Mouse (Mus musculus) T-cell, adult 2 months (primary cell): ENCODE measurements around the gene Nrip1.
A peak's percentile ranks its signal among the peaks of the same experiment; 100 is the strongest.

Experiments used
- DNase-seq: peaks from one replicate; pipeline ENCODE4 v3.0.0; 2022; ENCODE audit warnings: low spot score

Nrip1 gene

DNA sequence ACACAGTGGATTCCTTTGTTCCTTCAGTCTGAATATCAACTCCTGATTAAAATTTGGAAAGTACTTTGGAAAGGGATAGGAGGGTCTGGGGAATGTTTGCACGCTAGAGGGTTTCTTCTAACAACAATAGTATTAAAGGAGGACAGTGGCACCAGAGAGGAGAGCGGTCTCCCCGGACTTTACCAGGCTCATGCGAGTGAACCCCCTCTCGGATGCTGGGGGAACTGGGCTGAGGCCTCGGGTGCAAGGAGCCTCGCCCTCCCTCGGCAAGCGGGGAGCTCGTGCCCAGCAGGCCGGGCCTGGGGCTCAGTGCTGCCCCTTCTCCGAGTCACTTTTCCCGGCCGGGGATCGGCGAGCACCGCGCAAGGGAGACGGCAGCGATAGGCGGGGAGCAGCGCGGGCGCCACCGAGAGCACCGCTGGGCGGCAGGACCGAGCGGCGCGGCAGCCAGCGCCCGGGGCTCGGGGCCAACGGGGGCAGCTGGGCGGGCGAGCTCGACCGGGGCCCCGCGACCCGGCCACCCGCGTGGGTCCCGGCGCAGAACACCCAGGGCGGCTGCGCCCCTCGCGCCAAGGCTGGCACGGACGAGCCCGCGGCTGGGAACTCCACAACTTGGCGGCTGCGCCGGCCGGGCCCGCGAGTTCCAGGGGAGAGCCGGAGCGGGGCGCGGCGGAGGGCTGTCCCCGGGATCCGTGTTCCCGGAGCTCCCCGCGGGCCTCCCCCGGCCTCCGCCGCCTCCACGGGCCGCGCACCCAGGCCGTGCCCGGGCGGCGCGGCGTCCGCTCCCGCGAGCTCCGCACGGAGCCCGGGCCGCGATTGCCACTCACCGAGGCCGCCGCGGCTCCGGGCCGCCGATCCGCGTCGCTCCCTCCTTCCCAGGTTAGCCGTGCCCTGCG lies 1.3 kb downstream of the Nrip1 start:
- DNase-seq, result peak; percentile 54

DNA sequence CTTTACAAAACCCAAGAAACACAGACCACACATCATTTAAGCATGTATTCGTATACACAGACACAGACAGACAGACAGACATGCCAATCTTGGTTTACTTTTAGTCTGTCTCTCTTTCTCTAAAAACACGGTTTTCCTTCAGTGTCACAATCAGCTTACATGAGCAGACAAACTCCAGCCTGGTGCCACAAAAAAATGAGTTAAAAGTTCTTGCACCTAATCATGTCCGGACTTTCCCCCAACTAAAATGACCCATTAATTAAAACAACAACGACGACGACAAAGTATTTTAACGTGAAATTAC lies 2.1 kb downstream of the Nrip1 start:
- DNase-seq, result no peak

- DNase-seq, result no peak
These were observed 2.7 kb downstream of the Nrip1 start for GRCm38 (mm10) chr16:76370716-76371613.

- peak; percentile 20 for DNase-seq
These were observed 3.4 kb downstream of the Nrip1 start for GRCm38 (mm10) chr16:76370041-76370715.

GRCm38 (mm10) chr16:76369236-76369635 lies 4.4 kb downstream of the Nrip1 start:
- no peak for DNase-seq

GRCm38 (mm10) chr16:76367261-76367908 lies 6.2 kb downstream of the Nrip1 start:
- DNase-seq, result no peak

DNA sequence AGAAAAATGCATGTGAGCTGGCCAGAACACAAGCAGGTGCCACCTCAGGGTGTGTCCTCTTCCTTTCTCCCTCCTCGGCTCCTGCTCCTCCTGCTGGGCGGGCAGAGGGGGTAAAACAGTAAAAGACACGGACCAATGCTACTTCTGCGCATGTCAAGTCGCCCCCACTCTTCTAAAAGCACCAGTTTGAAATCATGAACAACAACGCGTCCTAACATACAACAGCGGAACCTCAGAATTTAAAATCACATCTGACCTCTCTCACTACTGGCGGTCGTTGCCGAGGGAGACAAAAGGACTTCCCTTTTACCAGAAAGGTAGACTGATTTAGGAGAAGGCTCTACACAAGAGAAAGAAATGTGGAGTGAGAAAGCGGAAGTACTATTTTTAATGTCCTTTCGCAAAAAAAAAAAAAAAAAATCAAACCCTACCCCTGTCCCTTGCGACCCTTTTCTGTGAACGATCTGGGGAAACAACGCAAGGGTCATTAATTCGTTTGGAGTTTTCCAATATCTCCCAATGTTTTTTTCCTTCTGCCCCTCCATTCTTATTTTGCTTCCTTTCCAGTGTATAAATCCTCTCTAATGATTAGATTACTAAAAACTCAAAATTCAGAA lies 7.7 kb downstream of the Nrip1 start:
- peak; percentile 72 for DNase-seq

GRCm38 (mm10) chr16:76365237-76365636 lies 8.4 kb downstream of the Nrip1 start:
- DNase-seq, result no peak

DNA sequence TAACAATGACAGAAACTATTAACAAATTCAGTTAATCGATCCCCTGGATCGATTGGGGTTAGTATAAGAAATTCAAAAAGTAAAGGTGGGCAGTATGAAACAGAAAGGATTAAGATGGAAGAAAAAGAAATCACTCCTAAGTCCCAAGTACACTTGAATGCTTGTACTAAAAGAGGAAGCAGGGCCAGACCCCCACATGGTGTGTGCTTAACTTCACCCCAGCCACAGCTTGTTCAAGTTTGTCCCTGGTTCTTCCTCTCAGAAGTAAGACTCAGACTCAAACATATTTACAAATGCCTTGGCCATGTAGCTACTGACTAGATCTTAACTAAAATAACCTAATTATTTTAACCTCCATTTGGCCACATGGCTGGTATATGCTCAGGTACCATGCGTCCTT lies 10.0 kb downstream of the Nrip1 start:
- no peak for DNase-seq

- DNase-seq, result no peak
These were observed 10.6 kb downstream of the Nrip1 start for GRCm38 (mm10) chr16:76362982-76363381.

DNA sequence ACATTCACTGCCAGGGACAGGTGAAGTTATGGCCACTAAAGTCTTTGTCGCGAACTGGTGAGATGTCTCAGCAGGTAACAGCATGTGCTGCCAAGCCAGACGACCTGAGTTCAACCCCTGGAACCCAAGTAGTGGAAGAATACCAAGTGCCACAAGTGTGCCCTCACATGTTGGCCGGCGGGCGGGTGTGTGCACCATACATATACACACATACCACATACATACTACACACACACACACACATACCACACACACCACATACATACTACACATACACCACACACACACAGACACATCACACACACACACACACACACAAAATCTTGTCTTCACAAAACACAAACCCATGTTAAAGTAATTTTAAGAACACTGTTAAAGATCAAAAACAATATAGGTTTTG lies 13.2 kb downstream of the Nrip1 start:
- no peak for DNase-seq

GRCm38 (mm10) chr16:76358757-76359156 lies 14.9 kb downstream of the Nrip1 start:
- DNase-seq, result no peak

- DNase-seq, result no peak
These were observed 15.4 kb downstream of the Nrip1 start for GRCm38 (mm10) chr16:76358128-76358748.

GRCm38 (mm10) chr16:76357155-76357554 lies 16.5 kb downstream of the Nrip1 start:
- DNase-seq, result no peak

DNA sequence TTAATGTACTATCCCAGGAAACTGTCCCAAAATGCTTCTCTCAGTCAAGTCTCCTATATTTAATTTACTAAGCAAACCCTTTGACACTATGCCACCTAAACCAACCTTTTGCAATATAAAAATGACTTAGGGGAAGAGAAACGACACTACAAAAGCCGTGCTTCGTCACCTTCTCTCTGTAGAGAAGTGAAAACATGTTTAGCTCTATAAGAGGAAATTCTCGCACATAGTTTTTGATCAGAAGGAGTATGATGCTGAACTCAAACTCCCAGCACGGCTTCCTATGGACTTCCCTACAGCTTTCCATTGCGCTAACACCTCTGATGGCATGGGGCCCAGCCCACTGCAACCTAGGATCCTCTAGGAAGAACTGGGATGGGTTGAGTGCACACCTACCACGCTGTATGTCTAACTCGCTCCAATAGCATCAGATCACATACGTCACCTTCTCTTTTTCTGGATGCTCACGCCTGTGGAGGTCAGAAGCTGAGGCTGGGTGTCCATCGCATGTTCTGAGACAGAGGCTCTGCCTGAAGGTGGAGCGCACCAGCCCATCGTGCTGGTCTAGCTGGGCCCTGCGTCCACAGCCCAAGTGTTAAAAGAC lies 17.6 kb downstream of the Nrip1 start:
- DNase-seq, result no peak

- DNase-seq, result no peak
These were observed 18.4 kb downstream of the Nrip1 start for GRCm38 (mm10) chr16:76355267-76355666.

DNA sequence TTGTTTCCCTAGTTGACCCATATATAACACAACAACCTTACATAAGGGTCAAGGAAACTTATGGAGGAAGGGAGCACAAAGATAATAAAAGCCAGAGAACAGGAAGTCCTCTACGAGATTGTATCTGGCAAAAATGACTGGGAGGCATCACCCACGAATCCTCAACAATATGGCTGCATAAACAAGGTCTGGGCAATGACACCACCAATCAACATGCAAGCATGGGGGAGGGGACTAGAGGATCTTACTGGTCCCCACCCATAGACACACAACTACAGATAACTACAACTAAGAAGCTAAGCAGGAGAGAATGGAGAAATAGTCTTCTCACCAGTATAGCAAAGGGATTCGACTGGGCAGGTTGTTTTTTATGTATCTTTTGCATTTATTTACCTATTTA lies 18.8 kb downstream of the Nrip1 start:
- peak; percentile 23 for DNase-seq

- DNase-seq, result peak; percentile 77
These were observed 19.3 kb downstream of the Nrip1 start for GRCm38 (mm10) chr16:76354289-76354688.

GRCm38 (mm10) chr16:76350922-76351321 lies 22.7 kb downstream of the Nrip1 start:
- DNase-seq, result peak; percentile 56

- DNase-seq, result no peak
These were observed 24.6 kb downstream of the Nrip1 start for GRCm38 (mm10) chr16:76349053-76349452.
